Mouse (Mus musculus) B cell, adult 2 months (primary cell): ENCODE data around the gene Zswim7.
A peak's percentile ranks its signal among the peaks of the same experiment; 100 is the strongest.
"Not testable (repeated sequence)": the region's sequence is repeated elsewhere in the genome, so short reads cannot be mapped to it uniquely, and the experiment has no call there.

Source experiments
- DNase-seq, 2 experiments: peaks; one replicate each; pipeline ENCODE4 v3.0.0; 2022

The Zswim7 gene

GRCm38 (mm10) chr11:62280675-62281600 lies at the start of gene Zswim7, which contains the start of gene Ttc19:
Gene Zswim7 (minus strand): TSS chr11:62281375.
Gene Ttc19 (plus strand): TSS chr11:62281473.
- DNase-seq, result peak; percentile 93

DNA sequence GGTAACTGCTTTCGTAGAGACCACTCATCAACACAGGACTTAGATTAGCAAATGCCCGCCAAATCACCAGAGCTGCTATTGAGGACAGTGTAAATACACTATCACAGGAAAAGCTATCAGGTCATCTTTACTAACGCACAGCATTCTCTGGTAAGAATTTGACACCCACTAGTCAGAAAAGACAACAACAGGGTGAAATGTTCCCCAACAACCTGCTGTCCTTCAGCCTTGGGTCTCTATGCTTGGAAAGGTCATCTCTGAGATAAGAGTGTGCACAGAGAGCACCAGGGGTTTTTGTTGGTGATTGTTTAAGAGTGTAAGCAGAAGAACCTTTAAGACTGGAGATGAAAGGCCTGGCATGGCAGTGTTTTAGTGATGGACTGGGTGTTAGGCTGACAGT lies 42.5 kb upstream of the Zswim7 start:
- DNase-seq, result no peak

GRCm38 (mm10) chr11:62320097-62320496 lies 38.9 kb upstream of the Zswim7 start:
- no peak for DNase-seq

- DNase-seq, result no peak
Measured at GRCm38 (mm10) chr11:62317746-62318145, 36.6 kb upstream of the Zswim7 start.

- DNase-seq, result no peak
Measured at GRCm38 (mm10) chr11:62314984-62315383, 33.8 kb upstream of the Zswim7 start.

- DNase-seq, result no peak
Measured at GRCm38 (mm10) chr11:62309296-62309695, 28.1 kb upstream of the Zswim7 start.

GRCm38 (mm10) chr11:62305866-62306265 lies 24.7 kb upstream of the Zswim7 start:
- DNase-seq, result no peak

DNA sequence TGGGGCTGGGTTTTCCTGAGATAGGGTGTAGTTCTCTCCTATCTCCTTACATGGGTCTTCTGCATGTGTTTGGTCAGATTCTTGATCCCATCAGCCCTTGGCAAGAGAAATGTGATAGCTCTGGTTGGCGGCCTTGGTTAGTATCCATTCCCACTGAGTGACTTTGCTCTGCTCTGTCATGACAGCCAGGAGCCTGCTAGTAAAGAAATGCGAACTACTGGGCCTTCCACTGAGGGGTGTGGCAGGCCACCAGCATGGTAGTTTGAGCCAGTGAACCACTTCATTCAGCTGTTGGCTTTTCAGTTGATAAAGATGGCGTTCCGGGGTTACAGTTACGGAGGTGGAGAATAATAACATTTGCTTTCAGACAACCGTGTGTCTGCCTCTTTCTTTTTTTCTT lies 17.7 kb upstream of the Zswim7 start:
- DNase-seq, result no peak

- no peak for DNase-seq
Measured at GRCm38 (mm10) chr11:62294121-62294520, 12.9 kb upstream of the Zswim7 start.

DNA sequence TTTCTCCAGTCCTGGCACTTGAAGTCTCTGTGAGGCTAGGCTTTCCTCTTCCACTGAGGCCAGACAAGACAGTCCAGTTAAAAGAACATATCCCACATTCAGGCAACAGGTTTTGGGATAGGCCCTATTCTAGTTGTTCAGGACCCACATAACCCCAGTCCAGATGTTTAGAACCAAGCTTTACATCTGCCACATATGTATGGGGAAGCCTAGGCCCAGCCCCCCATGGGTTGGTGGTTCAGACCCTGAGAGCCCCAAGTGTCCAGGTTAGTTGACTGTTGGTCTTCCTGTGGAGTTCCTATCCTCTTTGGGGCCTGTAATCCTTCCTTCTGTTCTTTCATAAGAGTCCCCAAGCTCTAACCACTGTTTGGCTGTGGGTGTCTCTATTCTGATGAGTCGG lies 6.5 kb upstream of the Zswim7 start:
- DNase-seq, result no peak

DNA sequence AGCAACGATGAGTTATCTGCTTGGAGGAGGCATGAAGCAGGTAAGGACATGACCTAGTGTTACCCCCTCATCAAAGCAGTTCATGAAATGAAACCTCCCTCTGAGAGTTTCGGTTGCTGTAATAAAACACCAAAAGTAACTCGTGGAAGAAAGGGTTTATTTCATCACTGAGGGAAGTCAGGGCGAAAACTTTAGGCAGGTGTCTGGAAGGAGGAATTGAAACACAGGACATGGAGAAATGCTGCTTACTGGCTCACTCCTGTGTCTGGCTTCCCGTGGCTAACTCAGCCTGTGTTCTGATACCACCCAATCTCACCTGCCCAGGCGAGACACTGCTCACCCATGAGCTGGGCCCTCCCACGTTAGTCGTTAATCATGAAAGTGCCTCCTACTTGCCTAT lies 3.8 kb upstream of the Zswim7 start:
- no peak for DNase-seq

DNA sequence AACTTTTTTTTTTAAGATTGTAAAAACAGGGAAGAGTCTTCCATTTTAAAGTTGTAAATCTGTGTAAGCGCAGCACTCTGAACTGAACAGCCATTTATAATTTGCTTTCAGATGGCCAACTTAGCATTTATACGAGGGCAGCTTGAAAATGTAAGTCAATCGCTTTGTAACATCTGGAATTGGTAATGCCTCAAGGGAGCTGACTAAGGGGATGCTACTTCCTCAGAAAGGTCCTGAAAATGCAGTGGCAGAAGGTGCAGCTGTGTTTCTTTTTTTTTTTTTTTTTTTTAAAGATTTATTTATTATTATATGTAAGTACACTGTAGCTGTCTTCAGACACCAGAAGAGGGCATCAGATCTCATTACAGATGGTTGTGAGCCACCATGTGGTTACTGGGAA lies 2.8 kb upstream of the Zswim7 start:
- DNase-seq, result not testable (repeated sequence)

- DNase-seq, result no peak
Measured at GRCm38 (mm10) chr11:62281601-62281997, 424 bp upstream of the Zswim7 start.

DNA sequence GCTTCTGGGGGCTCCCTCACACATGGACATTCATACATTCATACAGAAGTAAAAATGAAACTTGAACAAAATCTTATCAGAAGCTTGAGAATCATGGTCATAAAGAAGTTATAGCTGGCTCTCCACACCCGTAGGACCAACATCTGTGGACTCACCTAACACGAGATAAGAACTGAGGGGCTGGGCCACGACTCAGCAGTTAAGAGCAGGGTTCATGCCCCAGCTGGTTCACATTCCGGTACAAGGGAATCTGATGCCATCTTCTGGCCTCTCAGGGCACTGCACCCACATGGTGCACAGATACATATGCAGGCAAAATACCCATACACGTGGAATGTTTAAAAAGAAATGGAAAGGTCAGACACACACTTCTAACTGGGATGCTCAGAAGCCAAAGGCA lies 3.1 kb downstream of the Zswim7 start:
- DNase-seq, result peak; percentile 75 to 76

DNA sequence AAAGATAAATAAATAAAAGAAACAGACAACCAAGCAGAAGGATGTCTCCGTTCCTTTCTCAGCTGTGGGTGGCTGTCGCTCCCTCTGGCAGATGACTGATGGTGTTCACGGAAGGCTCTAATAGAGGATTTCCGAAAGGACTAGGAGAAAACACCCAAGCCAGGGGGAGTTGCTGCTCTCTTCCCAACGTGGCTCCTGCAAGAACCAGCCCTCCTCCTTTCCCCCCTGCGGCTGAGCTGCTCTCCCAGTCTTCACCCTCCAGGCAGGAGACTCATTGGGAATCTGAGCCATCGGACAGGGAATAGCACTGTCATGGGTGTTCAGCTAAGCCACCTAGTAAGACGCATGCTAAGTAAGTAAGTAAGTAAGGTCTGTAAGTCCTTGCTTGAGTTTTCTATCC lies 4.1 kb downstream of the Zswim7 start:
- DNase-seq, result no peak

- no peak for DNase-seq
Measured at GRCm38 (mm10) chr11:62270851-62271250, 10.3 kb downstream of the Zswim7 start.

- DNase-seq, result no peak
Measured at GRCm38 (mm10) chr11:62269097-62269496, 12.1 kb downstream of the Zswim7 start.

- no peak for DNase-seq
Measured at GRCm38 (mm10) chr11:62268381-62268780, 12.8 kb downstream of the Zswim7 start.

GRCm38 (mm10) chr11:62266466-62267214 lies 14.5 kb downstream of the Zswim7 start:
- no peak for DNase-seq

DNA sequence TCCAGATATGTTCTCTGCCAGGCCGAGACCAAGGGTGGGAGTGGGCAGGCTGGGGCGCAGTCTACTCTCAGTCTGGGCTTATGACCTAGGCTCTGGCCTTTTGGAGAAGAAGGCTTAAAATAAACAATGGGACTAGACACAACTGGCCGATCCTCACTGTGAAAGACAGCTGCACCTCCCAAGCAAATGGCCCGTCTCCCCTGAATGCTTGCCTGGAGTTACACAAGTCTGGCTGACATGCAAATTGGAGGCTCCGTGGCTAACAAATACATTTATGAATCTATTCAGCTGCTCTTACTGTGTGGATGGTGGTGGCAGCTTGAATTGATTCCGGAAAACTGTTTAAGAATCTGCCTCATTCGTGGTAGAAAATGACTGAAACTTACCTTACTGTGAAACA lies 15.5 kb downstream of the Zswim7 start:
- DNase-seq, result no peak

- DNase-seq, result no peak
Measured at GRCm38 (mm10) chr11:62264018-62264417, 17.2 kb downstream of the Zswim7 start.

DNA sequence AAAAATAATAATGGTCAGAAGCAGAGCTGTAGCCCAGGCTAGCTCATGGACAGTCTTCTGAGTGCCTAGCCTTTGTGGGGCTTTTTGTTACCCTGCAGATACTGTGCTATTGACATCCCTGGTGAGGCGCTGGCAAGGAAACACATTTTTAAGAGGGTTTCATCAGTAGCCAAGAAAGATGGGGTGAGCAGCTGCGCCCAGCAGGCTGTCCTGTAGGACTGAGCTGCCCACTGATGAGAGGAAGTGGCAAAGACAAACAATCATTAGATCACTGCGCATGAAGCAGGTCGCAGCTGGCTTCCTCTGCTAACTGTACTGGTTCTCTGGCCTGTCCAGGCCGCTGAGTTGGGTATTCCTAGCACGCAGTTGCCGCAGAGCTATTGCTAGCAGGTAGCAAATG lies 17.6 kb downstream of the Zswim7 start:
- no peak for DNase-seq

- no peak for DNase-seq
Measured at GRCm38 (mm10) chr11:62259214-62259613, 22.0 kb downstream of the Zswim7 start.

DNA sequence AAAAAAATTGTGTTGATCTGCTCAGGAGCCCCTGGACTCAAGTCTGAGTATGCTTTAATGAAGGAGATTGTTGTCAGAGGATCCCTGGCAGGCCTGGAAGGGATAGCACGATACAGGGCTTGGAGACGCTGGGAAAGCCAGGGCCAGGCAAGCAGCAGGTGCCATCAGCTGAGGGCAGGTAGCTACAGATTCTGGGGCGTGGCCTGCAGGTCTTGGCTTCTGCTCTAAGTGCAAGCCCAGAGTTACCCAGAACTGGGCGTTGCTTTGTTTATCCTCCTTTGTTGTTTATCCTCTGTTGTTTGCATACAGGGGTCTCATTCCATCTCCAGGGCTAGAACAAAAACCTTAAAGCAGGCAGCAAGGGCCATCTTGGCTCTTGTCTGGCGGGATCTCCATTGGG lies 27.8 kb downstream of the Zswim7 start:
- no peak for DNase-seq
